ENCODE assay signal across 10 mouse cellular contexts in genomic region chr3:126575927-126576326, GRCm38 (mm10). TPM values are rescaled to one million over a fixed set of nuclear protein-coding genes. Genes with fewer than 3 reads are reported as not detected.
DNase-seq lines count a peak whose midpoint lies in the region; ATAC-seq and TF ChIP-seq lines count a peak whose summit lies in the region.
"Had no signal": no experiment of that assay in that cellular context is flagged by ENCODE, and none has a peak within 500 bp of the region (broad histone marks: within the 10 kb centered on the region; RNA-seq: fewer than 3 reads in every experiment).

No protein-coding gene starts in this region.

- no peak for ATAC-seq in forebrain, postnatal 0 days
- ATAC-seq in forebrain, embryonic 12.5 days (ENCODE audit: low FRiP score) = no peak

- TF ChIP-seq CTCF in forebrain, postnatal 0 days (IDR thresholded peaks at IDR 0.05; ENCODE audit: low read depth) = peak; percentile 26
- TF ChIP-seq CTCF in lung, adult 2 months (IDR thresholded peaks at IDR 0.05; ENCODE audit: insufficient read depth, low read length) = peak; percentile 18; the same call in 1 of the 2 replicates

- no peaks in the 10 kb centered on the region for H3K9me3 ChIP-seq in forebrain, postnatal 0 days (ENCODE audit: low read length)
- no peaks in the 10 kb centered on the region for H3K9me3 ChIP-seq in forebrain, embryonic 12.5 days
- H3K9me3 ChIP-seq: heart, embryonic 15.5 days; midbrain, embryonic 12.5 days had no signal

- TF ChIP-seq POLR2A in lung, adult 2 months (IDR thresholded peaks at IDR 0.05; ENCODE audit: borderline replicate concordance, extremely low read depth, low read depth, low read length) = no peak

- no peaks in the 10 kb centered on the region for H3K27me3 ChIP-seq in forebrain, postnatal 0 days (ENCODE audit: insufficient read depth, low read length)
- H3K27me3 ChIP-seq in forebrain, embryonic 12.5 days = no peaks in the 10 kb centered on the region
- H3K27me3 ChIP-seq: heart, embryonic 15.5 days; midbrain, embryonic 12.5 days had no signal

- 53% methylated on average over 2 of the region's 2 CpGs for WGBS in forebrain, postnatal 0 days
- 58% methylated on average over 2 of the region's 2 CpGs for WGBS in forebrain, embryonic 12.5 days
- WGBS in lung, adult 2 months = 54% methylated on average over 2 of the region's 2 CpGs

- H3K4me1 ChIP-seq in forebrain, postnatal 0 days (ENCODE audit: insufficient read depth) = no peaks in the 10 kb centered on the region
- H3K4me1 ChIP-seq in forebrain, embryonic 12.5 days = no peaks in the 10 kb centered on the region
- no peaks in the 10 kb centered on the region for H3K4me1 ChIP-seq in lung, adult 2 months (ENCODE audit: control insufficient read depth, insufficient read depth, low read length)
- H3K4me1 ChIP-seq: heart, embryonic 15.5 days; midbrain, embryonic 12.5 days had no signal

- no peaks in the 10 kb centered on the region for H3K36me3 ChIP-seq in forebrain, postnatal 0 days (ENCODE audit: insufficient read depth)
- no peaks in the 10 kb centered on the region for H3K36me3 ChIP-seq in forebrain, embryonic 12.5 days (replicated peaks)
- H3K36me3 ChIP-seq: heart, embryonic 15.5 days; midbrain, embryonic 12.5 days had no signal

- no peak for DNase-seq in forebrain, postnatal 0 days
- DNase-seq in 3134 (ENCODE audit: extremely low read depth, insufficient read length, low spot score) (peak; percentile 18), NIH3T3 (ENCODE audit: low read depth) (peak; percentile 38)
- DNase-seq in lung, adult 2 months = peak; percentile 4
- no peak for DNase-seq in frontal cortex, postnatal 36 days (ENCODE audit: low spot score in 2 of 2)
- no peak for DNase-seq in ovary, adult 18-20 months (ENCODE audit: low spot score)
- DNase-seq in adrenal gland, postnatal 25 days = no peak

- no peak overlapping the region for H3K27ac ChIP-seq in forebrain, postnatal 0 days (ENCODE audit: low read depth, low read length)
- H3K27ac ChIP-seq in forebrain, embryonic 12.5 days = no peak overlapping the region
- H3K27ac ChIP-seq: heart, embryonic 15.5 days; midbrain, embryonic 12.5 days had no signal

- no peak overlapping the region for H3K9ac ChIP-seq in forebrain, postnatal 0 days
- no peak overlapping the region for H3K9ac ChIP-seq in forebrain, embryonic 12.5 days
- H3K9ac ChIP-seq: heart, embryonic 15.5 days; midbrain, embryonic 12.5 days had no signal

- H3K4me3 ChIP-seq in forebrain, postnatal 0 days (ENCODE audit: low read depth, low read length) = no peak overlapping the region
- H3K4me3 ChIP-seq in forebrain, embryonic 12.5 days (replicated peaks) = no peak overlapping the region
- no peak overlapping the region for H3K4me3 ChIP-seq in lung, adult 2 months (replicated peaks; ENCODE audit: extremely low read depth, low read depth, low read length)
- H3K4me3 ChIP-seq: heart, embryonic 15.5 days; midbrain, embryonic 12.5 days had no signal

- H3K4me2 ChIP-seq in forebrain, postnatal 0 days (ENCODE audit: low read depth) = no peak overlapping the region
- H3K4me2 ChIP-seq in forebrain, embryonic 12.5 days = no peak overlapping the region
- H3K4me2 ChIP-seq: heart, embryonic 15.5 days; midbrain, embryonic 12.5 days had no signal

RNA-seq across cellular contexts. Expression of gene Camk2d, which starts 20.2 kb away (rescaled TPM):
- total RNA-seq in forebrain, postnatal 0 days (2014; rRNA removed) = 62.3 and 97.7 TPM in 2 replicates
- polyA plus RNA-seq in forebrain, postnatal 0 days (2015; fragmentation: Nextera tagmentation; extraction: Ambion mirVana) = 30.9 and 52.8 TPM in 2 replicates
- polyA plus RNA-seq in forebrain, embryonic 12.5 days (2016; fragmentation: Nextera tagmentation; extraction: Ambion mirVana) = 19.7 and 24.0 TPM in 2 replicates
- 56.8 and 61.4 TPM in 2 replicates for polyA plus RNA-seq in lung, adult 2 months (2012; rRNA removed)
- 94.4 and 105 TPM in 2 replicates for total RNA-seq in adrenal gland, postnatal 25 days (2021)

Comparison
In these comparisons a context has a peak if more than half of its experiments do, and no peak if none do; other contexts are left out.
1. DNase-seq: peak in 3134 (single experiment), NIH3T3 (single experiment) and lung, adult 2 months (single experiment); none in forebrain, postnatal 0 days (single experiment), frontal cortex, postnatal 36 days (0 of 2), ovary, adult 18-20 months (single experiment) and adrenal gland, postnatal 25 days (single experiment).